Mouse (Mus musculus): ENCODE measurements around the gene Hist1h2an. TPM values are rescaled to one million over a fixed set of nuclear protein-coding genes. Genes with fewer than 3 reads are reported as not detected.
A peak's percentile ranks its signal among the peaks of the same experiment; 100 is the strongest.
"Not testable (repeated sequence)": the region's sequence is repeated elsewhere in the genome, so short reads cannot be mapped to it uniquely, and the experiment has no call there.

Gene Hist1h2an
- polyA plus RNA-seq (2012; ENCODE audit: insufficient read depth, low replicate concordance): 22.2 and 79.5 TPM in 2 replicates

DNA sequence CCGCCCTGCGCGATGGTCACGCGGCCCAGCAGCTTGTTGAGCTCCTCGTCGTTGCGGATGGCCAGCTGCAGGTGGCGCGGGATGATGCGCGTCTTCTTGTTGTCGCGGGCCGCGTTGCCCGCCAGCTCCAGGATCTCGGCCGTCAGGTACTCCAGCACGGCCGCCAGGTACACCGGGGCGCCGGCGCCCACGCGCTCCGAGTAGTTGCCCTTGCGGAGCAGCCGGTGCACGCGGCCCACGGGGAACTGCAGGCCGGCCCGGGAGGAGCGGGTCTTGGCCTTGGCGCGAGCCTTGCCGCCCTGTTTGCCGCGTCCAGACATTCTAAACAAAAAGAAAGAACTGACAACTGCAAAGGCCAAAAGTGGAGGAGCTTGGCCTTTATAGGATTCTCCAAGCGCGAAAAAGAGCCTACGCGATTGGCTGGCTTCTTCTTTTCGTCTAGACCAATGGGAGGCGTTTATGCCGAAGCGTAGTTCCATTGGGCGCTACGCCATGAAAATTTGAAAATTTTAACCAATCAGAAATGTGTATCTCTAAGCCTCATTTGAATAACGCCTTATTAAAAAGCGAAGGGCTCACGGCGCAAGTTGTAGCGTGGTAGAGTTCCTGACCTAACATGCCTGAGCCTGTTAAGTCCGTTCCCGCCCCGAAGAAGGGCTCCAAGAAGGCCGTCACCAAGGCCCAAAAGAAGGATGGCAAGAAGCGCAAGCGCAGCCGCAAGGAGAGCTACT is at the start of gene Hist1h2an, which contains the start of gene Hist1h2bp:
TSS of gene Hist1h2an (minus strand) at position 320 of the 731 bp plus-strand sequence.
TSS of gene Hist1h2bp (plus strand) at position 563 of the 731 bp plus-strand sequence.
- Histone ChIP-seq H3K4me1 (peaks cover 58% of the 10 kb centered on the region), H3K4me3 (replicated peaks) (peak within 1 kb of the TSS; percentile 89)
- not testable (repeated sequence) for H3K9me3 ChIP-seq; H3K36me3 ChIP-seq (replicated peaks; ENCODE audit: low read length); H3K27me3 ChIP-seq (replicated peaks)

DNA sequence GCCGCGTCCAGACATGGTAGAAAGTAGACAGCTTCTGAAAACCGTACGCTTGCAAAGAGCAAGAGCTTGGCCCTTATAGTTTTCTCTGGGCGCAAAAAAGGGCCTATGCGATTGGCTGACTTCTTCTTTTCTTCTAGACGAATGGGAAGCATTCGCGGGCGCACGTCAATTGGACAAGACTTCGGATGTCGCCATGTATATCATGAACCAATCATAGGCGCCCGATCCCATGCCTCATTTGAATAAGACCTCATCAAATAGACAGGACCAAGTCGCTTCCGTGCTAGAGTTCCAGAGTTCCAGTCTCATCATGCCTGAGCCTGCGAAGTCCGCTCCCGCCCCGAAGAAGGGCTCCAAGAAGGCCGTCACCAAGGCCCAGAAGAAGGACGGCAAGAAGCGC is 46.4 kb upstream of the Hist1h2an start, which contains the start of the genes Hist1h2ap and Hist1h2br:
TSS of gene Hist1h2ap (minus strand) at position 47 of the 400 bp plus-strand sequence.
TSS of gene Hist1h2br (plus strand) at position 283 of the 400 bp plus-strand sequence.
- not testable (repeated sequence) for H3K4me3 ChIP-seq (replicated peaks)

DNA sequence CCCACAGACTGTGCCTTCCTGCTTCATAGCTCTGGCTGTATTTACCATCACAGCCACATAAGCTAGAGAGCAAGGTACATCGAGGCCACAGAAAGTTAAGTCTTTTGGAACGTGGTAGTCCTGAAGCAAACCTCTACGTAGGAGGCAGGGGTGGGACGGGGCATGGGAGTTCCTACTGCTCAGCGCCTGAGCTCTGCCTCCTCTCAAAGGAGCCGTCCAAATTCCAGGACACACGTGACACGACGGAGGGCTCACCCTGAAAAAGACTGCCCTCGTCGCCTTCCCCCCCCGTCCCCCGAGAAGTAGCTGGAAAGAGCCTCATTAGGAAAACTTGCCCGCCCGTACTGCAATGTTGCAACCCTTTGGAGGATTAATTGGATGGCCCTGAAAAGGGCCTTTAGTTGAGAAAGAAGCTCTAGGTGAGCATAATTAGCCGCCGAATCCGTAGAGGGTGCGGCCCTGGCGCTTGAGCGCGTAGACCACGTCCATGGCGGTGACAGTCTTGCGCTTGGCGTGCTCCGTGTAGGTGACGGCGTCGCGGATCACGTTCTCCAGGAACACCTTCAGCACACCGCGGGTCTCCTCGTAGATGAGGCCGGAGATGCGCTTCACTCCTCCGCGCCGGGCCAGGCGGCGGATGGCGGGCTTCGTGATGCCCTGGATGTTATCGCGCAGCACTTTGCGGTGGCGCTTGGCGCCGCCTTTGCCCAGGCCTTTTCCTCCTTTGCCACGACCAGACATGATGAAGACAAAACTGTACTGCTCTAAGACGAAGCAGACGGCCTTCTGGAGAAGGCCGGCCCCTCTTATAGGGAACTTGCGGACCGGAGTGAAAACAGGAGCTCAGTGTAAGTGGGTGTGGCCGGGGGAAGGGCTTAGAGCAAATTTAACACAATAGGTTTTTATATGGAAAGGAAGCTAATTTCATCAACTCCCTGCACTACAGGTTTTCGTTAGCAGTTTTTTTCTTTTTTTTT is 44.7 kb upstream of the Hist1h2an start, which contains the start of gene Hist1h4n:
TSS of gene Hist1h4n (minus strand) at position 779 of the 977 bp plus-strand sequence.
- H3K36me3 ChIP-seq (replicated peaks; ENCODE audit: low read length); H3K27me3 ChIP-seq (replicated peaks); H3K9me3 ChIP-seq: not testable (repeated sequence)
- peak within 1 kb of the TSS; percentile 76 for H3K4me3 ChIP-seq (replicated peaks)
- peaks cover 11% of the 10 kb centered on the region for H3K4me1 ChIP-seq

More for the DNA sequence above, 46.4 kb upstream of the Hist1h2an start, which contains the start of the genes Hist1h2ap and Hist1h2br:
- H3K9me3 ChIP-seq; H3K36me3 ChIP-seq (replicated peaks; ENCODE audit: low read length); H3K27me3 ChIP-seq (replicated peaks): not testable (repeated sequence)
- H3K4me1 ChIP-seq: peaks cover 11% of the 10 kb centered on the region

DNA sequence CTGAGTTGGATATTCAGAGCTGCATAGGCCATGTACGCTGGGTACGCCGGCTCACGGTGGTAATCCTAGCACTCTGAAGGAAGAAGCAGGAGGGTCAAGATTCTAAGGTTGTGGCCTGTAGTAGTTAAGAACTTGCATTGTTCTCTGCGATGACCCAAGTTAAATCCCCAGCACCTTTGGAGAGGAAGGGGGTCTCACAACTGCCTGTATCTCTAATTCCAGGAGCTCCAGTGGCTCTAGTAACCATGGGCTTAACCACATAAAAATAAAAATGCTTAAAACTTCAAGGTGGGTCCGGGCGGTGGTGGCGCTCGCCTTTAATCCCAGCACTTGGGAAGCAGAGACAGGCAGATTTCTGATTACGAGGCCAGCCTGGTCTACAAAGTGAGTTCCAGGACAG is 43.3 kb upstream of the Hist1h2an start:
- Histone ChIP-seq H3K4me3 (replicated peaks) (peak overlapping the region; percentile 85), H3K4me1 (peaks cover 11% of the 10 kb centered on the region), H3K36me3 (replicated peaks; ENCODE audit: low read length) (peaks cover 3% of the 10 kb centered on the region), H3K27me3 (replicated peaks) (no peaks in the 10 kb centered on the region), H3K9me3 (no peaks in the 10 kb centered on the region)
- no peak for TF ChIP-seq FLI1 (IDR thresholded peaks at IDR 0.05; ENCODE audit: low read length)
- no peak for TF ChIP-seq GATA1 (IDR thresholded peaks at IDR 0.05; ENCODE audit: borderline replicate concordance, low read length)

DNA sequence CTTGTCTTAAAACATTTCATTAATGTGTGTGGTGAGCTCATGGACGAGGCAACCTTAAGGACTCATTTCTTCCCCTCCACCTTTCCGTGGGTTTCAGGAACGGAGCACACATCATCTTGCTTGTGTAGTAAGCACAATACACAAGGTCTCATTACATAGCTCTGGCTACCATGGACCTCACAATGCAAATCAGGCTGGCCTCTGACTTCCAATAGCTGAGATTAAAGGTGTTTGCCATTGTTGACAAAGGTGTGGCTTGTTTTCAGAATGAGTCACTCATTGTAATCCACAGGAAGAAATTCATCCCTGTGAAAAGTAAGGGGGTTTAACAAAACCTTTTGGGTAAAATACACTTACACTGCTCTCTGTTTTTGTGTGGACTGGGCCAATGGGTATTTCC is 41.5 kb upstream of the Hist1h2an start:
- TF ChIP-seq FLI1 (IDR thresholded peaks at IDR 0.05; ENCODE audit: low read length): no peak
- TF ChIP-seq GATA1 (IDR thresholded peaks at IDR 0.05; ENCODE audit: borderline replicate concordance, low read length): no peak
- no peaks in the 10 kb centered on the region for H3K9me3 ChIP-seq
- H3K36me3 ChIP-seq (replicated peaks; ENCODE audit: low read length): peaks cover 3% of the 10 kb centered on the region
- H3K4me3 ChIP-seq (replicated peaks): peak overlapping the region; percentile 8
- H3K27me3 ChIP-seq (replicated peaks): no peaks in the 10 kb centered on the region
- peaks cover 11% of the 10 kb centered on the region for H3K4me1 ChIP-seq

DNA sequence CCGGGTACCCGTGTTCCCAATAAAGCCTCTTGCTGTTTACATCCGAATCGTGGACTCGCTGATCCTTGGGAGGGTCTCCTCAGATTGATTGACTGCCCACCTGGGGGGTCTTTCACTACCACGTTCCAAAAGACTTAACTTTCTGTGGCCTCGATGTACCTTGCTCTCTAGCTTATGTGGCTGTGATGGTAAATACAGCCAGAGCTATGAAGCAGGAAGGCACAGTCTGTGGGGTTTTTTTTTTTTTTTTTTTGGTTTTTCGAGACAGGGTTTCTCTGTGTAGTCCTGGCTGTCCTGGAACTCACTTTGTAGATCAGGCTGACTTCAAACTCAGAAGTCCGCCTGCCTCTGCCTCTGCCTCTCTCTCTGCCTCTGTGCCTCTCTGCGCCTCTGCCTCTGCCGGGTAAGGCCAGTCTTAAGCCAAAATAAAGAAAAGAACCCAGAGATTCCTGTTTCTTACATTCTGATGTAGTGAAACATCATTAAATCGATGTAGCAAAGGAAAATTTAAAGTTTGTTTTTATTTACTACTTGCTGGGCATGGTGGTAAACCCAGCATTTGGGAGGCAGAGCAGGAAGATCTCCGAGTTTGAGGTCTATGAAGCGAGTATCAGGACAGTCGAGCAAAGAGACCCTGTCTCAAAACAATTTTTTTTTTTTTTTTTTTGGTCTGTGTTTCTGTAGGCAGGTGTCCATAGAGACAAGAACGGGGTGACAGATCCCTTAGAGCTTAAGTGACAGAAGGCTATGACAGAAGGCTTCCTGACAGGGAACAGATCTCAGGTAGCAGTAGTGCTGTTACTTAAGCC is 33.3 kb upstream of the Hist1h2an start:
- H3K9me3 ChIP-seq; H3K4me3 ChIP-seq (replicated peaks); H3K36me3 ChIP-seq (replicated peaks; ENCODE audit: low read length); H3K27me3 ChIP-seq (replicated peaks): not testable (repeated sequence)
- H3K4me1 ChIP-seq: peaks cover 12% of the 10 kb centered on the region

DNA sequence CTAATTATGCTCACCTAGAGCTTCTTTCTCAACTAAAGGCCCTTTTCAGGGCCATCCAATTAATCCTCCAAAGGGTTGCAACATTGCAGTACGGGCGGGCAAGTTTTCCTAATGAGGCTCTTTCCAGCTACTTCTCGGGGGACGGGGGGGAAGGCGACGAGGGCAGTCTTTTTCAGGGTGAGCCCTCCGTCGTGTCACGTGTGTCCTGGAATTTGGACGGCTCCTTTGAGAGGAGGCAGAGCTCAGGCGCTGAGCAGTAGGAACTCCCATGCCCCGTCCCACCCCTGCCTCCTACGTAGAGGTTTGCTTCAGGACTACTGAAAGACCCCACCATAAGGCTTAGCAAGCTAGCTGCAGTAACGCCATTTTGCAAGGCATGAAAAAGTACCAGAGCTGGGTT is 25.1 kb upstream of the Hist1h2an start:
- not testable (repeated sequence) for H3K4me1 ChIP-seq; H3K9me3 ChIP-seq; H3K27me3 ChIP-seq (replicated peaks); H3K36me3 ChIP-seq (replicated peaks; ENCODE audit: low read length)
- peak overlapping the region; percentile 83 for H3K4me3 ChIP-seq (replicated peaks)

DNA sequence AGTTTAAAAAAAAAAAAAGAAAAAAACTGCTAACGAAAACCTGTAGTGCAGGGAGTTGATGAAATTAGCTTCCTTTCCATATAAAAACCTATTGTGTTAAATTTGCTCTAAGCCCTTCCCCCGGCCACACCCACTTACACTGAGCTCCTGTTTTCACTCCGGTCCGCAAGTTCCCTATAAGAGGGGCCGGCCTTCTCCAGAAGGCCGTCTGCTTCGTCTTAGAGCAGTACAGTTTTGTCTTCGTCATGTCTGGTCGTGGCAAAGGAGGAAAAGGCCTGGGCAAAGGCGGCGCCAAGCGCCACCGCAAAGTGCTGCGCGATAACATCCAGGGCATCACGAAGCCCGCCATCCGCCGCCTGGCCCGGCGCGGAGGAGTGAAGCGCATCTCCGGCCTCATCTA is 24.5 kb upstream of the Hist1h2an start, which contains the start of gene Hist1h4m:
TSS of gene Hist1h4m (plus strand) at position 208 of the 400 bp plus-strand sequence.
- not testable (repeated sequence) for H3K9me3 ChIP-seq; H3K4me1 ChIP-seq; H3K36me3 ChIP-seq (replicated peaks; ENCODE audit: low read length); H3K27me3 ChIP-seq (replicated peaks)
- peak within 1 kb of the TSS; percentile 83 for H3K4me3 ChIP-seq (replicated peaks)

DNA sequence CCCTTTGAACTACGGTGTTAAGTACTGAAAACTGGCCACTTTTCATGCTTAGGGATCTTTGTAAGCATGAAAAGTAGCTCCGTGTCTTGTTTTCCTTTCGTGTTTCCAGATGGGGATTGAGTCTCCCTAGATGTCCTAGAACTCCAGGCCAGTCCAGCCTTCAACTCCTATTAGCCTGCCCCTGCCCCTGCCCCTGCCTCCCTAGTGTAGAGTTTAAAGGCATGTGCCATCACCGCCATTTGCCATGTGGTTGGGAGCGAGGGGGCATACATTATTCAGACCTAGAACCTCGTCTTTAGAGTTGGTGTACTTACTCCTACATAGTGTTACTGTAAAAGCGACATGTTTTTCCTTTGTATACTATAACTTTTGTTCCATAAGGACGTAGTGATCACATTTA is 24.1 kb upstream of the Hist1h2an start:
- not testable (repeated sequence) for H3K9me3 ChIP-seq; H3K4me1 ChIP-seq; H3K4me3 ChIP-seq (replicated peaks); H3K27me3 ChIP-seq (replicated peaks); H3K36me3 ChIP-seq (replicated peaks; ENCODE audit: low read length)

DNA sequence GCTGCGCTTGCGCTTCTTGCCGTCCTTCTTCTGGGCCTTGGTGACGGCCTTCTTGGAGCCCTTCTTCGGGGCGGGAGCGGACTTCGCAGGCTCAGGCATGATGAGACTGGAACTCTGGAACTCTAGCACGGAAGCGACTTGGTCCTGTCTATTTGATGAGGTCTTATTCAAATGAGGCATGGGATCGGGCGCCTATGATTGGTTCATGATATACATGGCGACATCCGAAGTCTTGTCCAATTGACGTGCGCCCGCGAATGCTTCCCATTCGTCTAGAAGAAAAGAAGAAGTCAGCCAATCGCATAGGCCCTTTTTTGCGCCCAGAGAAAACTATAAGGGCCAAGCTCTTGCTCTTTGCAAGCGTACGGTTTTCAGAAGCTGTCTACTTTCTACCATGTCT is 23.1 kb upstream of the Hist1h2an start, which contains the start of the genes Hist1h2bq and Hist1h2ao:
TSS of gene Hist1h2bq (minus strand) at position 125 of the 400 bp plus-strand sequence.
TSS of gene Hist1h2ao (plus strand) at position 393 of the 400 bp plus-strand sequence.
- H3K4me3 ChIP-seq (replicated peaks); H3K36me3 ChIP-seq (replicated peaks; ENCODE audit: low read length); H3K9me3 ChIP-seq; H3K4me1 ChIP-seq; H3K27me3 ChIP-seq (replicated peaks): not testable (repeated sequence)

DNA sequence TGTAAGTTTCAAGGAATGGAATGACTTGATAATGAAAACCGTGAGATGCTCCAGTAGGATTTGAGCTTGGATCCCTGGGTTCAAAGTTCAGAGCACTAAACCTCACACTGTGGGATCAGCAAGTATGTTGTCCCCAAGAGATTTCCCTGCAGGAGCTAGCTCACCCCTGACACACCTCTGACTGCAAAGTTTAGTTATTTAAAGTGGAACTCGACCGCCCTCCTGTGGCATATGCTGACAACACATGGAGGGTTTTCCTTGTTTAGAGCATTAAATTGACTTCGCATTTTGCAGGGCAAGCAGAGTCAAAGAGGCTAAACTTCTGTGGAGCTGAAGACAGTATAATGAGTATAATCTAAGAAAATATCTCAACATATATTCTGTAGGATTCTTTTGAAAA is 16.0 kb upstream of the Hist1h2an start:
- H3K27me3 ChIP-seq (replicated peaks); H3K4me3 ChIP-seq (replicated peaks); H3K36me3 ChIP-seq (replicated peaks; ENCODE audit: low read length); H3K4me1 ChIP-seq; H3K9me3 ChIP-seq: not testable (repeated sequence)

DNA sequence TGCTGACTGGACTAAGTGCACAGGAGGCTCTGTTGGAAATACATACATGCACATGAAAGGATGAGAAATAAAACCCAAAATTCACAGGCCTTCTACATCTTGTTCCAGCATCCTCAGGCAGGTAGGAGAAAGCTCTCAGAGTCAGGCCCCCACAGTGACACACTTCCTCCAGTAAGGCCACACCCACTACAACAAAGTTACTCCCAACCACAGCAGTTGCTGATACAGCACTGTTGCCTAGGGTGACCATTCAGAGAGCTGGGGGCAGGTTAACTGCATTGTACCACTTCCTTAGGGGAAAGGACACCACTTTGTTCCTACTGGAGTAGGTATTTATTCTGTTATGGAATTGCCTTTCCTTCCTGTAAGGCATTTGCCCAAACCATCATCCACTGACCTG is 10.1 kb upstream of the Hist1h2an start:
- not testable (repeated sequence) for H3K36me3 ChIP-seq (replicated peaks; ENCODE audit: low read length); H3K9me3 ChIP-seq; H3K27me3 ChIP-seq (replicated peaks); H3K4me3 ChIP-seq (replicated peaks); H3K4me1 ChIP-seq
